Mouse (Mus musculus): Measurements from ENCODE around the gene Emc6. TPM values are rescaled to one million over a fixed set of nuclear protein-coding genes. Genes with fewer than 3 reads are reported as not detected.

The Emc6 gene
- total RNA-seq, 2 experiments from 2014 or later = 77.7 to 94.3 TPM

- DNase-seq (ENCODE audit: low spot score in 2 of 2) = peak; percentile 73 to 77
These were observed 655 bp upstream of the Emc6 start for GRCm38 (mm10) chr11:73177509-73177875.

GRCm38 (mm10) chr11:73176186-73176585, 651 bp downstream of the Emc6 start:
- no peak for DNase-seq (ENCODE audit: low spot score in 2 of 2)

GRCm38 (mm10) chr11:73175612-73176011, 1.2 kb downstream of the Emc6 start:
- no peak for DNase-seq (ENCODE audit: low spot score in 2 of 2)

- DNase-seq (ENCODE audit: low spot score in 2 of 2) = no peak
These were observed 4.7 kb downstream of the Emc6 start for GRCm38 (mm10) chr11:73172186-73172585.

GRCm38 (mm10) chr11:73169231-73169630, 7.6 kb downstream of the Emc6 start:
- DNase-seq (ENCODE audit: low spot score in 2 of 2) = peak; percentile 31 to 51

GRCm38 (mm10) chr11:73168576-73168975, 8.3 kb downstream of the Emc6 start:
- no peak for DNase-seq (ENCODE audit: low spot score in 2 of 2)

GRCm38 (mm10) chr11:73168071-73168470, 8.8 kb downstream of the Emc6 start:
- no peak for DNase-seq (ENCODE audit: low spot score in 2 of 2)

- no peak for DNase-seq (ENCODE audit: low spot score in 2 of 2)
These were observed 14.6 kb downstream of the Emc6 start for GRCm38 (mm10) chr11:73162284-73162683.

- DNase-seq (ENCODE audit: low spot score in 2 of 2) = no peak
These were observed 15.2 kb downstream of the Emc6 start for GRCm38 (mm10) chr11:73161616-73162015.

- no peak for DNase-seq (ENCODE audit: low spot score in 2 of 2)
These were observed 16.0 kb downstream of the Emc6 start for GRCm38 (mm10) chr11:73160811-73161200.

- DNase-seq (ENCODE audit: low spot score in 2 of 2) = peak; percentile 21 to 52
These were observed 16.7 kb downstream of the Emc6 start, which contains the start of gene P2rx5 for GRCm38 (mm10) chr11:73159957-73160810. TSS of gene P2rx5 (plus strand) at chr11:73160421.

- DNase-seq (ENCODE audit: low spot score in 2 of 2) = no peak
These were observed 21.8 kb downstream of the Emc6 start for GRCm38 (mm10) chr11:73155071-73155470.

- no peak for DNase-seq (ENCODE audit: low spot score in 2 of 2)
These were observed 28.6 kb downstream of the Emc6 start for GRCm38 (mm10) chr11:73148209-73148608.

- no peak for DNase-seq (ENCODE audit: low spot score in 2 of 2)
These were observed 29.9 kb downstream of the Emc6 start for GRCm38 (mm10) chr11:73146975-73147365.

- DNase-seq (ENCODE audit: low spot score in 2 of 2) = no peak
These were observed 30.5 kb downstream of the Emc6 start for GRCm38 (mm10) chr11:73146026-73146974.

GRCm38 (mm10) chr11:73144261-73144681, 32.6 kb downstream of the Emc6 start:
- no peak for DNase-seq (ENCODE audit: low spot score in 2 of 2)

- DNase-seq (ENCODE audit: low spot score in 2 of 2) = peak; percentile 90 to 93
These were observed 39.0 kb downstream of the Emc6 start, which contains the start of gene Haspin for GRCm38 (mm10) chr11:73137591-73138501. TSS of gene Haspin (minus strand) at chr11:73138294.

GRCm38 (mm10) chr11:73137116-73137515, 39.7 kb downstream of the Emc6 start:
- no peak for DNase-seq (ENCODE audit: low spot score in 2 of 2)

- DNase-seq (ENCODE audit: low spot score in 2 of 2) = no peak
These were observed 40.2 kb downstream of the Emc6 start for GRCm38 (mm10) chr11:73136587-73136986.

GRCm38 (mm10) chr11:73134222-73134621, 42.6 kb downstream of the Emc6 start:
- no peak for DNase-seq (ENCODE audit: low spot score in 2 of 2)

GRCm38 (mm10) chr11:73132999-73133398, 43.8 kb downstream of the Emc6 start:
- DNase-seq (ENCODE audit: low spot score in 2 of 2) = no peak
